Mouse (Mus musculus): ENCODE measurements around the gene Gfpt1. TPM values are rescaled to one million over a fixed set of nuclear protein-coding genes. Genes with fewer than 3 reads are reported as not detected.
A peak's percentile ranks its signal among the peaks of the same experiment; 100 is the strongest.

The Gfpt1 gene
- polyA plus RNA-seq (2015; fragmentation: Nextera tagmentation; extraction: Ambion mirVana) = 7.7 and 8.9 TPM in 2 replicates

DNA sequence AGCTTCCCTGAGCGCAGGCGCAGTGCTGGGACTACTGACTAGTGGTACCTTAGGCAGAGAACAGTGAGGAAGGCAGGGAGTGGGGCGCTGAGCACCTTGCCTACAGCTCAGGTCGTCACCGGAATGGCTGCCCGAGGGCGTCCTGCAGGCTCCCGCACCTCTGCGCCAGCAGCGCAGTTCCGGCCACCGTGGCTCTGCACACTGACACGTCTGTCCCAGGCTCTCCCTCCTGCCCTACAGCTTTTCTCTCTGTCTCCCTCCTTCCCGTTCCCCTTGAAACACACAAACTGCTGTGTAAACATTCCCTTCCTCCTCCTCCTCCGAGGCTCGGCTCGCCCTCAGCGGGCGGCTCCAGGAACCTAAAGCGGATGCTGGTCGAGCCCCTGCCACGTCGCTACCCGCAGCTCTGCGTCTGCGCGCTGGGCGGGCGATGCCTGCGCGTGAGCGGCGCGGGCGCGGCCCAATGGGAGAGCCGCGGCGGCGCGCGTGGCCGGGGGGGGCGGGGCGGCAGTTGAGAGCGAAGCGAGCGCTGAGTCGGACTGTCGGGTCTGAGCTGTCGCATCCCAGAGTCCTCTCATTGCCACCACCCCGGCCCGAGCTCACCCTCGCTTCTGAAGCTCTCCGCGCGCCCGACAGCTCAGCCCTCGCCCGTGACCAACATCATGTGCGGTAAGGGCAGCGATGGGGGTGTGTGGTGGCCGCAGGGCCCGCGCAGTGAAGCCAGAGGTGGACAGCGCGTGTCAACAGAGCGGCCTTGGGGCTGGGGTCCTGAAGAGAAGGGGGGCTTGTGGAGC is at the start of gene Gfpt1:
Gene Gfpt1, plus strand, starts transcription at position 510 of the 794 bp plus-strand sequence.
- peak within 1 kb of the TSS; percentile 86 for H3K4me3 ChIP-seq (replicated peaks)
- DNase-seq = peak; percentile 90
- peak within 1 kb of the TSS; percentile 96 for H3K27ac ChIP-seq
- no peaks in the 10 kb centered on the region for H3K27me3 ChIP-seq
- under 1% methylated on average over 68 of the region's 68 CpGs for WGBS (ENCODE audit: insufficient replicate concordance)
- peak; percentile 96 for ATAC-seq (ENCODE audit: low read depth)
- peak within 1 kb of the TSS; percentile 97 for H3K9ac ChIP-seq
- peaks cover 30% of the 10 kb centered on the region for H3K4me1 ChIP-seq (replicated peaks)
- no peaks in the 10 kb centered on the region for H3K9me3 ChIP-seq (replicated peaks)
- peak within 1 kb of the TSS; percentile 98 for H3K4me2 ChIP-seq
- no peaks in the 10 kb centered on the region for H3K36me3 ChIP-seq

- Histone ChIP-seq H3K36me3 (peaks cover 19% of the 10 kb centered on the region), H3K4me2 (no peak overlapping the region), H3K9me3 (replicated peaks) (no peaks in the 10 kb centered on the region), H3K27me3 (no peaks in the 10 kb centered on the region), H3K4me3 (replicated peaks) (no peak overlapping the region), H3K27ac (no peak overlapping the region), H3K9ac (no peak overlapping the region), H3K4me1 (replicated peaks) (no peaks in the 10 kb centered on the region)
- ATAC-seq (ENCODE audit: low read depth) (no peak), DNase-seq (no peak)
- 40% methylated on average over 4 of the region's 4 CpGs for WGBS (ENCODE audit: insufficient replicate concordance)
Measured at GRCm38 (mm10) chr6:86994254-86994653, 48.4 kb upstream of the Gfpt1 start.

DNA sequence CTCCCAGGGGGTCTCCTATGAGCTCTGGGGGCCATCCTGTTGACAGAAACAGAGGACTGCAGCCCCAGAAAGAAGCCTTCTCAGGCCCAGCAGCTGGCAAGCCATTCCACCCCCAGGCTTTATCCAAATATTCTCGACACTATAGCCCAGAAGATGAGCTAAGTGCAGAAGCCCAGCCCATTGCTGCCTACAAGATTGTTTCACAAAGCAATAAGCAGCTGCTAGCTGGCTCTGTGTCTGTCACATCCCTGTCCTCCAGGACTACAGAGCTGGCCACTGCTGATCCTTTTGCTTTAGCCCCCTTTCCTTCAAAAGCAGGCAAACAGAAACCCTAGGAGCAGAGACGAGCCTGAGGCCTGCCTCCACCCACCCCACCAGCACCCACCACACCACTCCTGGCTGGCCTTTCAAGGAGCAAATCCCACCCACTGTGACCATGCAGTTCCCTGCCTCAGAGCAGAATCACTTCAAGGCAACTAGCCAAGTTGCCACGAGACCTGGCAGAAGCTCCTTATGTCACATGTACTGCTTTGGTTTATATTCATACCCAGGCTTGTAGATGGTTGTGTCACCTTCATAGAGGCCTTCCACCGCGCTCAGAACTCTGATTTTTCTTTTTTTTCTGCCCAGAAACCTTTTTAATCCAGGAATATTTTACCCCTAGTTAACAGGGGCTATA is 45.9 kb upstream of the Gfpt1 start:
- WGBS (ENCODE audit: insufficient replicate concordance) = 84% methylated on average over 5 of the region's 5 CpGs
- Histone ChIP-seq H3K4me1 (replicated peaks) (no peaks in the 10 kb centered on the region), H3K27ac (no peak overlapping the region), H3K4me2 (no peak overlapping the region), H3K36me3 (peaks cover 19% of the 10 kb centered on the region), H3K9me3 (replicated peaks) (no peaks in the 10 kb centered on the region), H3K4me3 (replicated peaks) (no peak overlapping the region), H3K27me3 (no peaks in the 10 kb centered on the region), H3K9ac (no peak overlapping the region)
- DNase-seq = no peak
- ATAC-seq (ENCODE audit: low read depth) = no peak

- no peak overlapping the region for H3K27ac ChIP-seq
- WGBS (ENCODE audit: insufficient replicate concordance) = 77% methylated on average over 6 of the region's 6 CpGs
- H3K36me3 ChIP-seq = peaks cover 19% of the 10 kb centered on the region
- H3K4me3 ChIP-seq (replicated peaks) = no peak overlapping the region
- H3K9ac ChIP-seq = no peak overlapping the region
- H3K27me3 ChIP-seq = no peaks in the 10 kb centered on the region
- no peak overlapping the region for H3K4me2 ChIP-seq
- ATAC-seq (ENCODE audit: low read depth) (no peak), DNase-seq (no peak)
- peaks cover 3% of the 10 kb centered on the region; the same call in 1 of the 2 replicates for H3K4me1 ChIP-seq (replicated peaks)
- no peaks in the 10 kb centered on the region for H3K9me3 ChIP-seq (replicated peaks)
Measured at GRCm38 (mm10) chr6:86997360-86997759, 45.3 kb upstream of the Gfpt1 start.

DNA sequence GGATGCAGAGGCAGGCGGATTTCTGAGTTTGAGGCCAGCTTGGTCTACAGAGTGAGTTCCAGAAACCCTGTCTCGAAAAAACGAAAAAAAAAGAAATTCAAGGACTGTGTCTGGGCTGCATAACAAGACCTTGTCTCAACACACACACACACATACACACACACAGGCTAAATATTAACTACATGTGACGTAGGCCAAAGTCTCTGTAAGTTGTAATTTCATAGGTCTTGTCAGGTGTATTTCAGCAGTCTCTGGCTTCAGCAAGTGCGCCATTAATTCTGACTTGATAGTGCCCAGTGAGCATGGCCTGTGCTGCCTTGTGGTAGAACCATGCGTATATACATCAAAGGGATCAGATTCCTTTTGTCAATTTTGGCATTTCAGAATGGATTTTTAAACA is 40.7 kb upstream of the Gfpt1 start:
- Histone ChIP-seq H3K4me2 (no peak overlapping the region), H3K27ac (no peak overlapping the region), H3K9me3 (replicated peaks) (no peaks in the 10 kb centered on the region), H3K4me1 (replicated peaks) (peaks cover 6% of the 10 kb centered on the region), H3K9ac (no peak overlapping the region), H3K4me3 (replicated peaks) (no peak overlapping the region), H3K27me3 (no peaks in the 10 kb centered on the region), H3K36me3 (peaks cover 7% of the 10 kb centered on the region)
- ATAC-seq (ENCODE audit: low read depth) (no peak), DNase-seq (no peak)
- 73% methylated on average over 6 of the region's 6 CpGs for WGBS (ENCODE audit: insufficient replicate concordance)

GRCm38 (mm10) chr6:87002521-87003055 is 40.1 kb upstream of the Gfpt1 start:
- Histone ChIP-seq H3K4me1 (replicated peaks) (peaks cover 6% of the 10 kb centered on the region), H3K9me3 (replicated peaks) (no peaks in the 10 kb centered on the region), H3K4me3 (replicated peaks) (no peak overlapping the region), H3K4me2 (no peak overlapping the region), H3K36me3 (peaks cover under 1% of the 10 kb centered on the region), H3K27me3 (no peaks in the 10 kb centered on the region), H3K9ac (no peak overlapping the region), H3K27ac (no peak overlapping the region)
- ATAC-seq (ENCODE audit: low read depth) = no peak
- 46% methylated on average over 8 of the region's 8 CpGs for WGBS (ENCODE audit: insufficient replicate concordance)
- peak; percentile 57 for DNase-seq

- Histone ChIP-seq H3K4me2 (no peak overlapping the region), H3K27me3 (no peaks in the 10 kb centered on the region), H3K9me3 (replicated peaks) (no peaks in the 10 kb centered on the region), H3K27ac (no peak overlapping the region), H3K36me3 (no peaks in the 10 kb centered on the region), H3K4me1 (replicated peaks) (peaks cover 8% of the 10 kb centered on the region), H3K9ac (no peak overlapping the region), H3K4me3 (replicated peaks) (no peak overlapping the region)
- no peak for DNase-seq
- no peak for ATAC-seq (ENCODE audit: low read depth)
- WGBS (ENCODE audit: insufficient replicate concordance) = 49% methylated on average over 2 of the region's 2 CpGs
Measured at GRCm38 (mm10) chr6:87004099-87004498, 38.5 kb upstream of the Gfpt1 start.

GRCm38 (mm10) chr6:87005577-87005976 is 37.1 kb upstream of the Gfpt1 start:
- Histone ChIP-seq H3K4me3 (replicated peaks) (no peak overlapping the region), H3K4me1 (replicated peaks) (peaks cover 18% of the 10 kb centered on the region), H3K9me3 (replicated peaks) (no peaks in the 10 kb centered on the region), H3K4me2 (no peak overlapping the region), H3K27ac (no peak overlapping the region), H3K27me3 (no peaks in the 10 kb centered on the region), H3K9ac (no peak overlapping the region), H3K36me3 (no peaks in the 10 kb centered on the region)
- DNase-seq (no peak), ATAC-seq (ENCODE audit: low read depth) (no peak)

DNA sequence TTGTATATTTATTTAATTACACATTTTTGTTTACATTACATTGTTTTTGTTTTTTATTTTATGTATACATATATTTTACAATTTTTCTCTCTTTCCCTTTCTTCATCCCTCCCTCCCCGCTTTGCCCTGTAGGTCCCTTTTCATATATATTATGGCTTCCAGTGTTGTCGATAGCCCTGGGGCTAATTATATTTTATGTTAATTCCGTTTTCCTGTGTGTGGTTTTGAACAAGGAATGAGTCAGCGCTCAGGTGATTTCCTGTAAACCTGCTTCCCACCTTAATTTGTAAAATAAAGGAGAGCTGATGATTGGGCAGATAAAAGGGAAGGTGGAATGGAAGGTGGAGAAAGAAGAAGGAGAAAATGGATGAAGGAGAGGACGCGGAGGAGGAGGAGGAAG is 33.8 kb upstream of the Gfpt1 start, which contains the start of gene Nfu1:
Gene Nfu1, plus strand, starts transcription at position 350 of the 400 bp plus-strand sequence.
- DNase-seq (no peak), ATAC-seq (ENCODE audit: low read depth) (no peak)
- peak within 1 kb of the TSS; percentile 96 for H3K9ac ChIP-seq
- peak within 1 kb of the TSS; percentile 86 for H3K4me2 ChIP-seq
- H3K9me3 ChIP-seq (replicated peaks) = no peaks in the 10 kb centered on the region
- H3K4me3 ChIP-seq (replicated peaks) = peak within 1 kb of the TSS; percentile 81
- no peaks in the 10 kb centered on the region for H3K27me3 ChIP-seq
- H3K27ac ChIP-seq = peak within 1 kb of the TSS; percentile 89
- H3K36me3 ChIP-seq = peaks cover 6% of the 10 kb centered on the region; the same call in 1 of the 2 replicates
- H3K4me1 ChIP-seq (replicated peaks) = peaks cover 36% of the 10 kb centered on the region
- WGBS (ENCODE audit: insufficient replicate concordance) = 60% methylated on average over 6 of the region's 6 CpGs

DNA sequence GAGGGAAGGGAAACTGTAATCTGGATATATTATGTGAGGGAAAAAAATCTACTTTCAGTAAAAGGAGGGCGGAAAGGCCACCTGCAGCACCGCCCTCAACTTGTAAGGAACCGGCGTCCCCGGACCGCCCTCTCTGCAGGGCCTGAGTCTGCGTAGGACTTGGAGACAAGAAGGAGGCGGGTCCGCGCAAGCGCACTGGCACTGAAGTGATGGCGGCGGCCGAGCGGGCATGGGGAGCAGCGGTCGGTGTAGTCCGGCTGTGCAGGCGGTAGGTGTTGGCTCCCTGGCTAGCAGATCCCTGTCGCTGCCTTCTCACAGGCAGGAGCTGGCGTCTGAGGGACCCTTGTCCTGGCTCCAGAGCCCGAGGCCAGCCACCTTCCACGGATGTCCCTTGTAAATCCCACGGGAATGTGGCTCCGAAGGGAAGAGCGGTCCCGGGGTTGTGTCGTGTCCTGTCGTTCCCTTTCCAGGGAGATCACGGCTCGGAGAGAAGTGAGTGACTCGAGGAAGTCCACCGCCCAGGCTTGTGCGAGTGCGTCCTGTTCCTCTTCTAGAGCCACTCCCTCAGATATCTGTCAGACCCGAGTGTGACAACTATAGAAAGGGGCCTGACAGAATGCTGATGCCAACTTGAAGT is 32.8 kb upstream of the Gfpt1 start:
- H3K9me3 ChIP-seq (replicated peaks) = no peaks in the 10 kb centered on the region
- peaks cover 36% of the 10 kb centered on the region for H3K4me1 ChIP-seq (replicated peaks)
- peak overlapping the region; percentile 89 for H3K27ac ChIP-seq
- H3K4me2 ChIP-seq = peak overlapping the region; percentile 86
- H3K4me3 ChIP-seq (replicated peaks) = peak overlapping the region; percentile 81
- H3K36me3 ChIP-seq = peaks cover 11% of the 10 kb centered on the region
- peak; percentile 94 for DNase-seq
- peak overlapping the region; percentile 96 for H3K9ac ChIP-seq
- no peaks in the 10 kb centered on the region for H3K27me3 ChIP-seq
- ATAC-seq (ENCODE audit: low read depth) = peak; percentile 98
- WGBS (ENCODE audit: insufficient replicate concordance) = under 1% methylated on average over 36 of the region's 36 CpGs

DNA sequence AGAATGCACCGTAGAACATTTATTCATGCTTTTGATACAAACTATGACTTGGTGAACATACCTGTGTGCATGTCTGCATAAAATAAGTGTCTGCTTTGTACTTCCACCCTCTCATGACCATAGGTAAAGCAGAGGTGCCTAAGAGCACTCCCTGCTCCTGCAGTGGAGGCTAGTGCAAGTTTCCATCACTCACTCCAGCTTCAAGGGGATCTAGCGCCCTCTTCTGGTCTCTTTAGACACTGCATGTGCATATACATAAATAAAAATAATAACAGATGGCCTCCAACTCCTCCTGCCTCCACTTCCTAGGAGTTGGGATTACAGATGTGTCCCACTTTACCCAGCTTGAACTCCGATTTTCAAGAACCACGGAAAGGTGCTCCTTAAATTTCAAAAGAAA is 25.7 kb upstream of the Gfpt1 start:
- no peak overlapping the region for H3K9ac ChIP-seq
- H3K9me3 ChIP-seq (replicated peaks) = peaks cover 6% of the 10 kb centered on the region; the same call in 1 of the 2 replicates
- ATAC-seq (ENCODE audit: low read depth) (no peak), DNase-seq (peak; percentile 53)
- no peak overlapping the region for H3K4me3 ChIP-seq (replicated peaks)
- H3K27ac ChIP-seq = no peak overlapping the region
- 50% methylated on average over 4 of the region's 4 CpGs for WGBS (ENCODE audit: insufficient replicate concordance)
- H3K4me2 ChIP-seq = no peak overlapping the region
- H3K27me3 ChIP-seq = no peaks in the 10 kb centered on the region
- H3K36me3 ChIP-seq = peaks cover 71% of the 10 kb centered on the region
- peaks cover 10% of the 10 kb centered on the region for H3K4me1 ChIP-seq (replicated peaks)

All from liver, embryonic 13.5 days (tissue).